Mouse (Mus musculus): ENCODE data around the gene Lca5.

Gene Lca5

GRCm38 (mm10) chr9:83440392-83441357 is at the start of gene Lca5:
Gene Lca5 (minus strand): TSS chr9:83441127.
- peak; percentile 92 for DNase-seq (ENCODE audit: low read depth, low spot score)

DNA sequence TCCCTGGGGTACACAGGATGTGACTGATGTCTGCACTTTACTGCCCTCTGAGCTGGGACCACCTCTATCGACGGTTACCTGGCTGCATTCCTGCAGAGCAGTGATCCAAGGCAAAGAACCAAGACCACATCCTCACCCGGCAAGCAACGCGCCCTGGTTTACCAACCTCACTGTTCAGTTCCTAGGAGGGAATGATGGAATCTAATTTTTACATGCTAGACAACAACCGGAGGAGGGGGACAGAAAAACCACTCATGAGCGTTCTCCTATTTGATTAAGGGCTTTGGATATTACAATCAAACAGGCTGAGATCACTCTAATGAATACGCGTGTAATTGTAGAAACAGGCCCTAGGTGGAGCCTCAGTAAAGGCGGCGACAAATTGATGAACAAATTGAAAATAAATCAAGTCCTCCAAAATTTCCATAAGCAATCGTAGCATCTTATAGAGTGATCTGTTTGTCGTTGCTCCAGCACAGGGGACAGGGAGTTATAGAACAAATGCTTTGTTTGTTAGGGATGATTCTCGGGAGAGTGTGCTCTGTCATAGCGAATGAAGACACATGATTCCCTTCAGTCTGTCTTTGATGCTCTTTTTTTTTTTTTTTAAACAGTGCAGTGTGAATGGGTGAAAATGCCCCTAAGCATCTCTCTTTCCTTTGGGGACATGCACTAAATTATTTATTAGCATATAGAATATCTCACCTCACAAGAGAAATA is 47.7 kb upstream of the Lca5 start:
- no peak for DNase-seq (ENCODE audit: low read depth, low spot score)

- no peak for DNase-seq (ENCODE audit: low read depth, low spot score)
Measured at GRCm38 (mm10) chr9:83487771-83488470, 47.0 kb upstream of the Lca5 start.

DNA sequence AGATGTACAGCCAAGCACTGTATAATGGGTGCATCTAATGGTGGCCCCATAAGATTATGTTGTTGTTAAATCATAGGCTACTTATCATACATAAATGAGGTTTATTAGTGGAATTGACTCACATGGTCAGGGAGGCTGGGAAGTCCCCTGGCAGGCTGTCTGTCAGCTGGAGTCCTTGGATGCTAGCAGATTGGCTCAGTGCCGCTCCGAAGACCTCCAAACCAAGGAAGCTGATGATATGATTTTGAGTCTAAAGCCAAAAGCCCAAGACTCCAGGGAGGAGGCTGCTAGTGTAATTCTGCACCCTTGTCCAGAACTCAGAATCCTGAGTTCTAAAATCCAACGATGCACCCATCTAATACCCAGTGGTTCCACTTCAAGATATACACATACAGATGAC is 45.0 kb upstream of the Lca5 start:
- no peak for DNase-seq (ENCODE audit: low read depth, low spot score)

GRCm38 (mm10) chr9:83485357-83485756 is 44.4 kb upstream of the Lca5 start:
- no peak for DNase-seq (ENCODE audit: low read depth, low spot score)

- DNase-seq (ENCODE audit: low read depth, low spot score) = no peak
Measured at GRCm38 (mm10) chr9:83483419-83483818, 42.5 kb upstream of the Lca5 start.

GRCm38 (mm10) chr9:83482176-83482949 is 41.4 kb upstream of the Lca5 start:
- no peak for DNase-seq (ENCODE audit: low read depth, low spot score)

GRCm38 (mm10) chr9:83469871-83470270 is 28.9 kb upstream of the Lca5 start:
- no peak for DNase-seq (ENCODE audit: low read depth, low spot score)

- peak; percentile 27 for DNase-seq (ENCODE audit: low read depth, low spot score)
Measured at GRCm38 (mm10) chr9:83447771-83448170, 6.8 kb upstream of the Lca5 start.

GRCm38 (mm10) chr9:83447176-83447575 is 6.2 kb upstream of the Lca5 start:
- DNase-seq (ENCODE audit: low read depth, low spot score) = no peak

- no peak for DNase-seq (ENCODE audit: low read depth, low spot score)
Measured at GRCm38 (mm10) chr9:83437621-83438020, 3.3 kb downstream of the Lca5 start.

- DNase-seq (ENCODE audit: low read depth, low spot score) = no peak
Measured at GRCm38 (mm10) chr9:83434489-83434888, 6.4 kb downstream of the Lca5 start.

DNA sequence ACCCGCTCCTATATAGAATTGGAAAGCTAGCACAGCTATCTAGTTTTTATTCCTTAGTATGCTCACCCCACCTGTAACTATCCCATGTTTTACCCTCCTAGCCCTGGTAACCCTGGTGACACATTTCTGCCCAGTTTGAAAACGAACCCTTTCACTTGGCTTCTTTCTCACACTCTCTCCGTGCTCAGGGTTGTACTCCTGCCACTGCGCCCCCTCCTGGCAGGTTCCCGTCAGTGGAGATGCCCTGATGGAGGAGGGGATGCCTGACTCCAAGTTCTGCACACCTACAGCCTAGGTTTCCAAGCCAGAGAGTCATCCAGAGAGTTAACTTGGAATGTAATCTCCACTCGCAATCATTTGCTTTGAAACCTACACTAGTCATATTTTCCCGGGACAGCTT is 7.3 kb downstream of the Lca5 start:
- no peak for DNase-seq (ENCODE audit: low read depth, low spot score)

- DNase-seq (ENCODE audit: low read depth, low spot score) = no peak
Measured at GRCm38 (mm10) chr9:83427926-83428325, 13.0 kb downstream of the Lca5 start.

- no peak for DNase-seq (ENCODE audit: low read depth, low spot score)
Measured at GRCm38 (mm10) chr9:83418965-83419364, 22.0 kb downstream of the Lca5 start.

DNA sequence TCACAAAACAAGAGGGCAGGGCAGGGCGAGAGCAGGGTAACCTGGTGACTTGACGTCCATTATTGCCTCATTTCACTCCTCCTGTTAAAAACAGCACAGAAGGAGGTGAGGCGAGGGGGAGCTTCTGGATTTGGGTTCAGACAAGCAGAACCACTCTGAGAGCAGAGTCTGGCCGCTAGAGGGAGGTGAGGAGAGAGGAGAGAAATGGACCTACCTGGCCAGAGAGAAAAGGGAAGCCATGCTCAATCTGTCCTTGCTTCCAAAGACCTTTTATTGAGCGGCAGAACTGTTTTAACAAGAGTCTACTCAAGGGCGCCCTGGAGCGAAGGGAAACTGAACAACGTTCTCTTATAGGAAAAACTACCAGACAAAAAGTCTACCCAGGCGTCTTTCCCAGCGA is 27.9 kb downstream of the Lca5 start:
- no peak for DNase-seq (ENCODE audit: low read depth, low spot score)

GRCm38 (mm10) chr9:83405150-83405549 is 35.8 kb downstream of the Lca5 start:
- no peak for DNase-seq (ENCODE audit: low read depth, low spot score)

DNA sequence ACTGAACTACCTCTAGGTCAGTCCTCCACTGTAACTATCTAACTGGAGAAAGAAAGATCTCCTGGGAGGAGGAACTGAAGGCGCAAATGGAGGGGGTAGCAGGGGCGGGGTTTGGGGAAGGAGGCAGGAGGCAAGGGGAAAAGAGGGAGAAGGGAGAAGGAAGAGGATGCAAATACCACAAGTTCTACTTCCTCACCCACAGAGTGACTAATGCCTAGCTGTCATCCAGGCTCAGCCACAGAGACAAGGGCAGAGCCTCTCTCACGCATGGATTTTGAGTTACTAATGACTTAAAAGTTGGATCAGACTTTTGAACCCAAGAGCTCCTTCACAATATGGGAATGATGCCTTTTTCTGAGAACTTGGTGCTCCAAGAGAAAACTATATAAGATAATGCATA is 40.1 kb downstream of the Lca5 start:
- no peak for DNase-seq (ENCODE audit: low read depth, low spot score)

DNA sequence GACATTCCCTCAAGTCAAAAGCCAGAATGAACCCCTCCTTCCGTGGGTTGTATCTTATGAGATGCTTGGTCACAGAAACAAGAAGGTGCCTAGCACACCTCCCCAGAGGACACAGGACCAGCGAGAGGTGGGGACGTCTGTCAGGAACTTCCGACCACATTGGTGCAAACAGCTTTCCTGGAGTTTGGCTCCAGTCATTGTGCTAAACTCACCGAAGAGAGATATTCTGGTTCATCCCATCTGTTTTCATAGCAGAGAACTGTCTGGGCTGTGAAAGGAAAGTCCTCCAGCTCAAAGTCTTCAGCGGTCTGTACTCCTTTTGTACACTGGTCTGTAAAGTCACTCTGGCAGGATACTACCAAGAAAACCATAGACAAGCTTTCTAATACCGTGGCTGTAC is 41.5 kb downstream of the Lca5 start:
- DNase-seq (ENCODE audit: low read depth, low spot score) = no peak

DNA sequence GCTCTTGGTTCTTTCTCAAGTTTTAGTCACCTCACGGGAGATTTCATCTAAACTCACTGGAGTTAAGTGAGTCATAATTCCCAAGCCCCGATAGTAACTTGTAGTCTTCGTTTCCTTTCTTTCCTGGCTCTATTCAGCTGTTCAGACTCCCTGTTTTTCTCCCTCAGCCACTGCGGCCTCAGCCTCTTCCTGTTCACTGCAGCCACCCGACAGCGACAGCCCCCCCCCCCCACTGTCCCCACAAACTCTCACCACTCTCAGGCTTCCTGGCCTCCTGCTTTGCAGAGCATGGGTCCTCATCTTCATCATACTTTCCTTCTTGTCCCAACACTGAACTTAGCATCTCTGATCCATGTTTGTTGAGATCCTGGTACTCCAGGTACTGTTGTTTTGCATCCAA is 42.7 kb downstream of the Lca5 start:
- DNase-seq (ENCODE audit: low read depth, low spot score) = no peak

GRCm38 (mm10) chr9:83395456-83395855 is 45.5 kb downstream of the Lca5 start:
- peak; percentile 20 for DNase-seq (ENCODE audit: low read depth, low spot score)

All from skeletal muscle tissue, adult 2 months (tissue).